Mouse (Mus musculus) embryo, embryonic 11 days (tissue): ENCODE results near the gene Nr2c2ap.

ENCODE experiments used
- DNase-seq: peaks from one replicate; pipeline ENCODE4 v3.0.0-alpha.2; 2015

Nr2c2ap gene

DNA sequence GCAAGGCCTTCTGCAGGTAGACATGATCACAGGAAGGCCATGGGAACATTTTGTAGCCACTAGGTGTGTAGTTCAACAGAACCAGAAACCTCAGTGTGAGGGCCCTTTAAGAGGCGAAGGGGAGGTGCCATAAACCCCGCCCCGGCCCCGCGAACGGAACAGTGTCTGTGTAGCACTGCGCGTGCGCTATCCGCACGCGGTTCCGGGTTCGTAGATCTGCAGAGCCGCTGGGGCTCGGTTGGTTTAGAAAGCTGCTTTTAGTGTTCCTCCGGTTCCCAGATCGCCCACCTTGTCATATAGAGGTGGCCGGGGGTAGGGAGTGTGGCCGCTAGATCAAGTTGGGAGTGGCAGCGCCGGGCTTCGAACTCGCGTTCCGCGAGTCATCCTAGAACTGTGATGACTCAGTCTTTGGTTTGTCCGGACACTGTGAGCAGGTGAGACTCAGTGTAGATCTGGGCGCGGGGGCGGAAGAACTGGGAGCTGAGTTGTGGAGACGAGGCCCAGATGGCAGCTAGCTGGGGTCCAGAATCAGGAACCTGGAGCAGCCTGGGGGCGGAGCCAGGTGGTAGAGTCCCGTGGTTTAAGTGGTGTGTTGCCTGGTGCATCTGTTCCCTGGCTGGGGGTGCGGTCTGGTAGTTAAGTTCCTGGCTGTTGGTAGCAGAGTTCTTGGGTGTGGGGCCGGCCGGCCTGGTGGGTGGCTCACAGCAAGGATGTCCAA, at the start of gene Nr2c2ap:
TSS of gene Nr2c2ap (plus strand) at position 168 of the 718 bp plus-strand sequence.
- DNase-seq: peak; percentile 94

DNA sequence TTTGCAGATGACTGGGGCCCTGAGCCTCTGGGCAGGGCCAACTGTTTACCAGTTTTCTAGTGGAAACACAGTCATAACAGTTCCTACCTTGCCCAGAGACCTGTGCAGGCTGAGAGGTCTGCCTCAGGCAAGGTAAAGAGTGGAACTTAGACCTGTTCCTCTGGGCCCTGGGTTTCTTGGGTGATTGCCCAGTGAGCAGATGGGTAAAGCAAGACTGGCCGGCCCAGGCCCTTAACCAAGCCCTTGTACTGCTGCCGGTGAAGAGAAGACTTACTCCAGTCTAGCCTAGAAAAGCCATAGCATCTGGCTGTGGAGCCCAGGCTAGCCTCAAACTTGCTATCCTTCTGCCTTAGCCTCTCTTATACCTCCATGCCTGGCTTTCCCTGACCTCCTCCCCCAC, 49.2 kb upstream of the Nr2c2ap start:
- no peak for DNase-seq

DNA sequence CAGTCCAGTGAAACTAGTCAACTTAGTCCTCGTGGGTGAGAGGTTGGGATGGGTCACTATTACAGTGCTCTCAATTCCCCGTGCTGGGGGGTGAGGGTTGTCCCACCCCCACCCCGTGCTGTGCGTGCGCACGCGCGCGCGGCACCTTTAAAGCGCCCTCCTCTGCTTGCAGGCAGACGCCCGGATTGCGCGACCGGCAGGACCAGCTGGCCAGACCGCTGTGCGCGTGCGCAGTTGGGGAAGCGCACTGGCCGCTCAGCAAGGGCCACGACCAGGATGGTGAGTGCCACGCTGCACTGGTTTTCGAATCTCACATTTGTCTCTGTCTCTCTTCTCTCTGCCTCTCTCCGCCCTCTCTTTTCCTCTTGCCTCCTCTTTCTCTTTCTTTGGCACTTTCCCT, 47.8 kb upstream of the Nr2c2ap start, which contains the start of gene Hapln4:
TSS of gene Hapln4 (plus strand) at position 173 of the 400 bp plus-strand sequence.
- DNase-seq: peak; percentile 85

DNA sequence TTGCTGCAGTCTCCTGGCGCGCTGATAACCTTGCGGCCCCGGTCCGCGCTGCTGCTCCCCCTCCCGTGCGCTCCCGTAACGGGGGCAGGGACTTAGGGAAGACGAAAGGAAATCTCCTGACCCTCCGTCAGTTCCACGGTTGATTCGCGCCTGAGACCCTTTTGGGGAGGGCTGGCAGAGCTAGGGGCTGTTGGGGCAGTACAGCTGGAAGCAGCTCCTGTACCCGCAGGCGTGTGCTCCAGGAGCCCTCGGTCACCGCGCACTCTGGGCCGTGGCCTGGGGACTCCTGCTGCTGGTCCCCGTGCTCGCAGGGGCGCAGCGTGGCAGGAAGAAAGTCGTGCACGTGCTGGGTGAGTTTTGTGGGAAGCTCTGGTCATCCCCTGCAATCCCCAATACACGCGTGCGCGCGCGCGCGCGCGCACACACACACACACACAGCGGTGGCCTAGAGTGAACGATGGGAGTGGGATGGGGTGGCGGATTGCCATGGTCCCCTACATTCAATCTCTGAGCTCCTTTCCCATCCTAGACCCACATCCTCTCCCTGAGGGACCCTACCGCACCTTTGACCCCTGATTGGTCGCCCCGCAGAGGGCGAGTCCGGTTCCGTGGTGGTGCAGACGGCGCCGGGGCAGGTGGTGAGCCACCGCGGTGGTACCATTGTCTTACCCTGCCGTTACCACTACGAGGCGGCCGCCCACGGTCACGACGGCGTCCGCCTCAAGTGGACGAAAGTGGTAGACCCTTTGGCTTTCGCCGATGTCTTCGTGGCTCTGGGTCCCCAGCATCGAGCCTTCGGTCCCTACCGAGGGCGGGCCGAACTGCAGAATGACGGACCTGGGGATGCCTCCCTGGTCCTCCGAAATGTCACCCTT, 46.7 kb upstream of the Nr2c2ap start:
- peak; percentile 48 for DNase-seq

DNA sequence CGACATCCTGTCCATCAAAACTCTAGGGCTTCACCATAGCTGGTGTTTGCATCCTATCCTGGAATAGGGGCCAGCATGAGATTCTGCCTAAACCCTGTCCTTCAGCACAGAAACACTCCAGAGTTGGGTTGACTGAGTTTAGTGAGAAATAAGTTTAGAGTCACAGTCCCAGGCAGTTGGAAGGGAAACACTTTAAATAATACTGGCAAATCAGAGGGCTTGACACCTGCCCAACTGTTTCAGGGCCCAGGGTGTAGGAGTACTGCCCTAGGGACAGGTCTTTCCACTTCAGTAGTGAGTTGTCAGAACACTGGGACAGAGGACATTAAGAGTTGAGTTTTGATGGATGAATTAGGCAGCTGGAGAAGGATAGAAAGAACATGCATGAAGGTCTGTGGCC, 45.0 kb upstream of the Nr2c2ap start:
- no peak for DNase-seq

DNA sequence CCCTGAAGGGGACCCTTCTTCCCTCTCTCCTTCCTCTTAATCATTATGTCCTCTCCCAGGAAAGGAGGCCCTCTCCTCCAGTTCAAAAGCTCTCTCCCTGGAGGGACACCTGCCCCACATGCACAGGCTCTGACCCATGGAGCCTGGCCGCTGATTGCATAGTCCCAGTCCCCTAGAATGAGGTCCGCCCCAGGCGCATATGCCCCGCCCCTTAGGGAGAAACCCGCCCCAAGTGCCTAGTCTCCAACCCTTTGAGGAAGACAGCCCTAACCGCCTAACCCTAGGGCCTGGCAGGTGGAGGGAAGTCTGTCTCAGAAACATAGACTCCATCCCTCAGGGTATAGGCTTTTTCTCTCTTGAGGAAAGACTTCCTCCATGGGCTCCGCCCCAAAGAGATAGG, 43.9 kb upstream of the Nr2c2ap start:
- no peak for DNase-seq

DNA sequence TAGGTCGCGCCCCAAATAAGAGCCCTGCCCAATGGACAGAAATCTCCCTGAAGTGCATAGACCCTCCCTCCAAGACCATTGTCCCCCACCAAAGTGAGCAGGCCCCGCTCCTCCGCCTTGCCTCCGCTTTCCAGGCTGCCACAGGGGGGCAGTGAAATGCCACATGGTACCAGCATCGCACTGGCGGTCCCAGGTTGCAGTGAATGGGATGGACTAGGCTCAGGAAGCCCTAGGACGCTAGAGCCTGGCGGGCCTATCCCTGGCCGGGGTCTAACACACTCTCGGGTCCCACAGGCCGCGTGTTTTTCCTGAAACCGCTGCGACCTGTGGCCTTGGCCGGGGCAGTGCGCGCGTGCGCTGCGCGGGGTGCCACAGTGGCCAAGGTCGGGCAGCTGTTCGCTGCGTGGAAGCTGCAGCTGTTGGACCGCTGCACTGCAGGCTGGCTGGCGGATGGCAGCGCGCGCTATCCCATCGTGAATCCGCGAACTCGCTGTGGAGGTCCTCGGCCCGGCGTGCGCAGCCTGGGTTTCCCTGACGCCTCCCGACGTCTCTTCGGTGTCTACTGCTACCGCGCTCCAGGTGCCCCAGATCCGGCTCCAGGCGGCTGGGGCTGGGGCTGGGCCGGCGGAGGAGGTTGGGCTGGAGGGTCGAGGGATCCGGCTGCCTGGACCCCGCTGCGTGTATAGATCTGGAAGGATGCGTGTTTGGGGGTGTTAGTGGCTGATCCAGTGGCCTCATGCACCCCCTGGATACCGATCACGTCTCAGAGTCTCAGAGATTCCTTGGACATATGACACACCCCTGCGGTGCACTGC, 43.1 kb upstream of the Nr2c2ap start:
- peak; percentile 80 for DNase-seq

DNA sequence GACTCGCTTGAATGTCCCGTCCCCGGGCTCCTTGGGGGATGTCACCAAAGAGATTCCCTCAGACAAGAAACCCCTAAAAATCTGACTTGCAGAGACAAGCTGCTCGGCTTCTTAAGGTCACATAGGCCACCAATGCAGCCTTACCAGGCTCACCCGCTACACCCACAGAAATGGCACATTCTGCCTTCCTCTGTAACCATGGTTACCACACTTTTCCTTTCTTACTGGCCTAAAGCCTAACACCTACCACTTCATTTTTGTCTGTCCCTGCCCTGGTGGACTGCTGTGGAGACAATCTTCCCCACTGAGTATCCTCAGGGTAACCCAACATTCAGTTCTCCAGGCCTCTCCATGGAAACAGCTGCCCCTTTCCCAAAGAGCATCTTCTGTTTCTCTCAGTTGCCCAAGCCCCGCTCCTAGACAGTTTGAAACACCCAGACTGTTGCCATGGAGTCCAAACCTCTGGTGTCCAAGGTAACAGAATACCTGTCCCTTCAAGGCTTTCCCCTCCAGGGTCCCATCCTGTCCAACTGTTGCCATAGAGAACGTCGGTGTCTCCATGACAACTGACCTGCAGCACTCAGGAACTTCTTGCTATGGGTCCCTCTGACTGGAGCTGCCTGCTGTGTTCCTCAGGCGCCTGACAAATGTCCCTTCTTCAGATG, 41.7 kb upstream of the Nr2c2ap start:
- DNase-seq: peak; percentile 24

DNA sequence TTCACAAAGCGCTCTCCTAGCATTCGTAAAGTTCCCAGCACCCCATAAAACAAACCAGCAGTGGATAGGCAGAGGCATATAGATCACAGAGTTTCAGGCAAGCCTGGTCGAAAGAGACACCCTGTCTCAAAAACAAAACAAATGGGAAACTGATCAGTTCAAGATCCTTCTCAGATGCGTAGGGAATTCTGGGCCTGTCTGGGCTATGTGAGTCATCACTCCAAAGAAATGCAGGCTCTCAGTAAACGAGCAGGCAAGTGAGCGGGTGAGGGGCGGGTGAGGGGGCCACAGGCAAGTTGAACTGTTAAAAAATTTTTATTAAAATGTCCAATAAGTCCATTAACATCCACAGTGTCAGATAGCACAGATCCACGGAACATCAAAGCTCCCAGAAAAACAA, 38.3 kb upstream of the Nr2c2ap start:
- DNase-seq: no peak

DNA sequence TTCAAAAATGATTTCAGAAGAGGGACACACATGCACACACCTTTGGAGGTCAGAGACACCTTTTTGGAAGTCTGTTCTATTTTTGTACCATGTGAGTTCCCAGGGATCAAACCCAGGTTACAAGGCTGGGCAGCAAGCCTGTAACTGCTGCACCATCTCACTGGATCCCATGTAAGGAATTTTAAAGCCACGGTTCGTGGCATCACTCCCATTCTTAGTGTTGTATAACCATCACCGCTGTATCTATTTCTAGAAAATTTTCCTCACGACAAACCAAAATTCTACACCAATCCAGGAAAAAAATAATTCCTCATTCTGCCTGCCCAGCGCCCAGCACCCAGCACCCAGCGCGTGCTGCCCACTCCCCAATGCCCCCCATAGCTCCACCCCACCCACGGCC, 31.9 kb upstream of the Nr2c2ap start:
- DNase-seq: no peak

DNA sequence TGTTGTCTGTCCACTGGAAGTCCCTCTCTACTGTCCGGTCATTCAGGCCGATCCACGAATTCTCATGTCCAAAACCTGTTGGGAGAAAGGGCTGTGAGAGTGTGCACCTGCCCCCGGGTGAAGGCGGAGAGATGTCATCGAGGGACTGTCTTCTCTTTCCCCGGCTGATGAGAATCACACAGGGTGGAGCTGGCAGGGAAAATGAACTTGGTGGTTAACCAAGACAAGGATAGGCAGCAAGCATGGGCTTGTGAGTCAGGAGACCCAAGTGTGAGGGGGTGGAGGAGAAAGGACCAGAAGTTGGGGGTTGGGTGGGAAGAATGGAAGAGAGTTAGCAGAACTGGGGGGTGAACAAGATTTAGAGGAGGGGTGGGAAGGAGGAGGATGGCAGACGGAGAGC, 30.9 kb upstream of the Nr2c2ap start:
- no peak for DNase-seq

DNA sequence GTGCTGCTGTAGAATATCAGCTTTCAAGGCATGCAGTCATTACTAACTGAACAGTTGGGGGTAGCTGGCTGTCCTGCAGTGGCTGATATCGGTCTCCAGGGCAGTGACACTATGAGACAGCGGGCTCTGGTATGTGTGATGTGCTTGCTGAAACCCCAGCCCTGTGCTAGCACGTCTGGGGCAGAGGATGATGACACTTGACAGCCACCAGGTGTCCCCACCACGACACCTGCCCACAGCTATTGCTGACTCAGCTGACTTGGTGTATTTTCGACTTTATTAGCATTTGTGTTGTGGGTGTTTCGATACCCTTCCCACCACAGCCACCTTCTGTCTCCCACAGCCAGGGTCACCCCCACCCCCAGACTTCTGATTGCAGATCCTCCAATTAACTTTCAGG, 26.6 kb upstream of the Nr2c2ap start:
- DNase-seq: peak; percentile 42

DNA sequence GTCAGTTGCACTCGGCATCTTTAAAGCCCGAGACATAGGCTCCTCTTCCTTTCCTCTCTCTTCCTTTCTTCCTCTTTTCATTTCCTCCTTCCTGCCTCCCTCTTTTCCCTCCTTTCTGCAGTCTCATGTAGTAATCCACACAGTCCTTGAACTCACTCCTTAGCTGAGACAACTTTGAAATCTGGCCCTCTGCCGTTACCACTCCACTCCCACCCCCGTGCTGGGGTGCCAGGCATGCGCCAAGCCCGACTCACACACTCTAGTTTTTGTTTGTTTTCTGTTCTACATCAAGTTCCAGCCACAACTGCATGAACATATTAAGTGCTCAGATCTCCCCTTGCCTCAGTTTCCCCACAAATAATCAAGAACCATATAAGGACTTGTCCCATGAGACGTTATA, 26.2 kb upstream of the Nr2c2ap start:
- no peak for DNase-seq

DNA sequence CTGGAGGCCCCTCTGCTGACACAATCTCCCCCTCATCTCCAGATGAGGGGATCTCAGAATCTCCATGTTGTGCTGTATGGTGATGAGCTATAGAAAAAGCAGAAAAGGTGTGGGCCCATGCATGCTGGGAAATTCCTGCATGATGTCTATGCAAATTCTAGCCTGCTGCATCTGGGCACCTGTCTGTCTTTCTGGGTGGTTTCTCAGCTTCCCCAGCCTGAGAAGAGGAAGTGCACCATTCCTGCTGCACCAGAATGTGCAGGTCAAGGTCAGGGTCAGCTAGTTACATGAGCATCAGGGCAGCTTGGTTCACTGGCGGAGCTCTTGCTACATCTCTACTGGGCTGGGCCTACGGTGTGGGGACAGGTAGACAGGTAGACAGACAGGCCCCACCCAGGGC, 20.7 kb upstream of the Nr2c2ap start:
- no peak for DNase-seq

DNA sequence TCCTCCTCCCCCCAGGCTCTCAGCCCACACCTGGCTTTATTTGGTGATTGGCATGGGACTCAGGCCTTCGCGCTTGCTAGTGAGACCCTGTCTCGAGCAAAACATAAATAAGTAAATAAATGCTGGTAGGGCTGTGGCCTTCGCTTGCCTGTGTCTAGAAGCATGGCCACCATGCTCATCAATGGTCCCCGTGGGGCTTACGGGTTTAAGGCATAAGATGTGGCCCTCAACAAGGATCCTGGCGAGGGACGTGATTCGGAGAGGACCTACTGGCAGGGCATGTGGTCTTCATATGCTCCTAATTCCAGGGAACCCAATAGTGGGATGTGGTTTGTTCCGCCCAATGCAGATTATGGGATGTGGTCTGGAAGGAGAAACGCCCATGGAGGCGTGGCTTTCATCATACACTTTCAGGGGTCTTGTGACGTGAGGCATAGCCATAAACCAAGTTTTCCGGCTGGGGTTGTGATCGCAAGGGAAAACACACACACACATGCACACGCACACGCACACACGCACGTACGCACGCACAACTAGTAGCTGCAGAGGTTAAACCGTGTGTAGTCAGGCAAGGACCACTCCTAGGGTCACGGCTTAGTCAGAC, 19.8 kb upstream of the Nr2c2ap start:
- no peak for DNase-seq

DNA sequence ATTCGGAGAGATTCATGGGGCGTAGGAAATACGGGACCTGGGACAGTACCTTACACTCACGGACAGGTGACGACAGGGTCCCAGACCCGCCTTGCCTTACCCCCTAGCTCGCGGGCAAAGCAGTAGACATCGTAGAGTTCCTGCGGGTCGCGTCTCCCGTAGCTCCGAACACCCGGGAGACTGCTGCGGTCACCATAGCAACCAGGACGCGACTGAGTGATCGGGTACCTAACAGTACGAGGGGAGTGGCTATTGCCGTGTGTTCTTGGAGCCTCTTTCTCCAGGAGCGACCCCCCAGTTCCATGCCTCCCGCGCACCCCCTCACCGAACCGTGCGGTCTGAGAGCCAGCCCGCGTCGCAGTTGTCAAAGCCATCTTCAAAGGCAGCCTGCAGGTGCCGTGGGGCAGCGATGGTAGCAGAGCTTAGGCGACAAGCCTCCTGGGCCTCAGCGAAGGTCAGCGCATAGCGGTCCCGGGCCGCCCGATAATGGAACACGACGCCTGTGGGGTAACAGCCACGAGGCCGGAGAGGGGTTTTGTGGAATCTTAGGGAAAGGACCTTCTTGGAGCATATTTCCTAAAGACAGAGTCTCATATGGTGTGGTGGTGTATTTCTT, 18.6 kb upstream of the Nr2c2ap start:
- DNase-seq: peak; percentile 47

DNA sequence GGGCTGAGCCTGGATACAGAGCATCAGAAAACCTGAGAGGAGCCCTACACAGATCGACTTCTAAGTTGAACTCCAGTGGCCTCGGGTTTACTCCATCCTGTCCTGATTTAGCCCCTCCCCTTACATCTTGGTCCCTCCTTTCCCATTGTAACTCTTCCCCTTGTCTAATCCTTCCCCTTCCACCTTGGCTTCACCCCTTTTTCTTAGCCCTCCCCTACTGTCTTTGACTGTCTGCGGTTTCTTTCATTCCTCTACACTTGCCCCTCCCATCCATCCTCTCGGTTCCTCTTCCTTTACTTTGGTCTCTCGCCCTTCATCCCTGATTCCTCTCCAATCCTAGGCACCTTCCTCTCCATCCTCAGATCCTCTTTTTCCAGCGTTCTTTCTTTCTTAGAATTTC, 16.6 kb upstream of the Nr2c2ap start:
- no peak for DNase-seq

DNA sequence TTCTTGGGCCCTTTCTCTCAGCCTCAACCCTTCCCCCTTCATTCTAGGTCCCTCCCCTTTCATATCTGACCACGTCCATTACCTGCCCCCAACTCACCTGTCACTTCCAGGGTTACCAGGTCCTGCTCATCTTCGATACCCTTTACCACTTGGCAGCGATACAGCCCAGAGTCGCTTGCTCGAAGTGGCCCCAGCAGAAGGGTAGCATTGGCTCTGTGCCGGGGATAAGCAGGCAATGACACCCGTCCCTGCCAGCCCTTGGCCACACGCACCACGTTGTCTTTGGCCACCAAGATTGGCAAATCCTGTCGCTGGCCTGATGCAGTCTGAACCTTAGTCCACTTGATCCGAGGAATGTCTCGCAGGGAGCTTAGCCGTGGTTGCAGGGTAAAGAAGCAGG, 16.2 kb upstream of the Nr2c2ap start:
- no peak for DNase-seq

DNA sequence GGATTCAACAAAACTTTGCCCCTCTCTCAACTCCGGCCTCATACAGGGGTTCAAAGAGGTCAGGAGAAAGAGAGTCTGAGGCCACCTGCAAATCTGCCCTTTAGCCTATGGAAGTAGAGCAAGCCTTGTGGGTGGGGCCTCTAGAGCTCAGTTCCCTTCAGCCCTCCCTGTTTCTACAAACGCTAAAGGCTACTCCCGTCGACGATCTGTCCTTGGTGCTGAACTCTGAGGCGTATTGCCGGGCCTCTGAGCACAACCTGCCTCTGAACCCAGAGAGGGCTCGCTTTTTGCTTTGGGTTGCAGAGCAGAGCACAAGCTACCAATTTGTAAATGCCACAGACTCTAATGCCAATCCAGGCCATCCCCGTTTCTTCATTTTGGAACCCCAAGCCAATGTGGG, 13.5 kb upstream of the Nr2c2ap start:
- peak; percentile 84 for DNase-seq

DNA sequence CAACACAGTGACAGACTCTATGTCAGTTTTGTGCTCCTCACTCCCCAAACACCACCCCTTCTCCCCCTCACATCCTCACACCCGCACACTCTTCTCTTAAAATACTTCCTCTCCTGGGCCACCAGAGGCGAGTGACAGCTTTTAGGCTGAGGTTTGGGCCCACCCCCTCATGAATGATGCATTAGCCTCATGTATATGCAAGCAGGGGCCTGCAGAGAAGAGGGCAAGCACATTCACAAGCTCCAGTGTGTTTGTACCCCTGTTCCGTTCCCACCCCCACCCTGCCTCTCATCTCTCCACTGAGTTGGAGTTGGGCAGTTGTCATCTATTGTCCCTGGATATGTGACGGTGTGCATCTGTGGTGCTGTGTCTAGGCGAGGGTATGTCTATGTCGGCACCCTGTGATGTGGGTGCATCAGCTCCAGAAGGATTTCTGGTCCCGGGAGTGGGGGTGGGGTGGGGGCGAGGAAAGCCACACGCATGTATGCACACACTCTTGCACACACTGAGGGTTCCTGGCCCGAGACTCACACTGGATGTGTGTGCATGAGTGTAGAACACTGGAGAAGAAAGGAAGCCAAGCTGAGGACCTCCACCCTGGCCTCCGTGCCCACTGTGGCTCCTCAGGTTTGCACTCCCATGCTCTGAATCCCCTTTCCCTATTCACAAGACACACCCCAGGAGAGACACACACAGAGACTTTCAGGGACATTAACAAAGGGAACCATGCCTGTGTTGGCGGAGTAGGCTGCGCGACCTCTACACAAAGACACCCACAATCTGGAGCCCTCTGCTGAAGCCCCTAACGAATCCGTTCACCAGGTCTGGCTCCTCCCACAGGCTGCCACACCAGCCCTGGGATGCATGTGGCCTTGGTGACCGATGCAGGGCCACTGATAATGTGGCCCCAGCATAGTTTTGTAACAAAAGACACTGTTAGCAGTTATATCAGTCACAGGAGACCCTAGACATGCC, 12.1 kb upstream of the Nr2c2ap start:
- peak; percentile 78 for DNase-seq

DNA sequence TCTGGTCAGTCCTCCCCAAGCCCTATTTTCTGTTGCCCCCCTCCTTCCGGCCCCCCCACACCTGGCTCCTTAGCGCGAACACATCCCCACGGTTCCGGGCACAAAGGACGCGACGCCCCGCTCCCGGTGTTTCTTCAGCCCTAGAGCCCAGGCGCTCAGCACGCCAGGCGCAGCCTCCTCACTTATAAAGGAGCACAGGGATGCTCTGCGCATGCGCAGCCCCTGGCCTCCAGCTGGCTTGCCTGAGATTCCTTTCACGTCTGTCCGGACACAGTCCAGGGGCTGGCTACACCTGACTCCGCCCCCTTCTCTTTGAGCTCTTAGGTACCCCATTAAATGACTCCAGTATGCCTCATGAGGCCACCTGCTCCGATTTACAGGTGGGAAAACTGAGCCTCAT, 10.5 kb upstream of the Nr2c2ap start, which contains the start of gene Ncan:
TSS of gene Ncan (minus strand) at position 207 of the 400 bp plus-strand sequence.
- DNase-seq: peak; percentile 91
